Mouse (Mus musculus): Measurements from ENCODE around the gene Emc7.

Gene Emc7

GRCm38 (mm10) chr2:112476554-112476953, 21.8 kb downstream of the Emc7 start:
- no peak for DNase-seq (ENCODE audit: low read depth, low spot score)

- DNase-seq (ENCODE audit: low read depth, low spot score) = no peak
Observed at GRCm38 (mm10) chr2:112480669-112481068, 25.9 kb downstream of the Emc7 start, which contains the start of gene Chrm5. Chrm5 (minus strand) TSS chr2:112480769.

GRCm38 (mm10) chr2:112481564-112481963, 26.8 kb downstream of the Emc7 start:
- DNase-seq (ENCODE audit: low read depth, low spot score) = peak; percentile 67

- DNase-seq (ENCODE audit: low read depth, low spot score) = no peak
Observed at GRCm38 (mm10) chr2:112482533-112483333, 27.9 kb downstream of the Emc7 start.

- DNase-seq (ENCODE audit: low read depth, low spot score) = no peak
Observed at GRCm38 (mm10) chr2:112483334-112483651, 28.5 kb downstream of the Emc7 start.

GRCm38 (mm10) chr2:112484886-112485285, 30.1 kb downstream of the Emc7 start:
- DNase-seq (ENCODE audit: low read depth, low spot score) = no peak

- DNase-seq (ENCODE audit: low read depth, low spot score) = no peak
Observed at GRCm38 (mm10) chr2:112490483-112491196, 35.8 kb downstream of the Emc7 start.

- DNase-seq (ENCODE audit: low read depth, low spot score) = no peak
Observed at GRCm38 (mm10) chr2:112491629-112492028, 36.8 kb downstream of the Emc7 start.

- no peak for DNase-seq (ENCODE audit: low read depth, low spot score)
Observed at GRCm38 (mm10) chr2:112492431-112492855, 37.6 kb downstream of the Emc7 start.

- peak; percentile 86 for DNase-seq (ENCODE audit: low read depth, low spot score)
Observed at GRCm38 (mm10) chr2:112492856-112493538, 38.2 kb downstream of the Emc7 start, which contains the start of gene Aven. Aven (plus strand) TSS chr2:112492964.

GRCm38 (mm10) chr2:112493539-112494260, 38.9 kb downstream of the Emc7 start:
- DNase-seq (ENCODE audit: low read depth, low spot score) = no peak

GRCm38 (mm10) chr2:112497851-112498250, 43.1 kb downstream of the Emc7 start:
- no peak for DNase-seq (ENCODE audit: low read depth, low spot score)

- DNase-seq (ENCODE audit: low read depth, low spot score) = peak; percentile 73
Observed at GRCm38 (mm10) chr2:112501209-112501608, 46.4 kb downstream of the Emc7 start.

GRCm38 (mm10) chr2:112503978-112504377, 49.2 kb downstream of the Emc7 start:
- DNase-seq (ENCODE audit: low read depth, low spot score) = no peak

GRCm38 (mm10) chr2:112506841-112507435, 52.1 kb downstream of the Emc7 start:
- no peak for DNase-seq (ENCODE audit: low read depth, low spot score)

- no peak for DNase-seq (ENCODE audit: low read depth, low spot score)
Observed at GRCm38 (mm10) chr2:112507444-112507843, 52.6 kb downstream of the Emc7 start.

GRCm38 (mm10) chr2:112510140-112510539, 55.3 kb downstream of the Emc7 start:
- DNase-seq (ENCODE audit: low read depth, low spot score) = no peak

- DNase-seq (ENCODE audit: low read depth, low spot score) = no peak
Observed at GRCm38 (mm10) chr2:112513036-112513435, 58.2 kb downstream of the Emc7 start.

GRCm38 (mm10) chr2:112516728-112517127, 61.9 kb downstream of the Emc7 start:
- no peak for DNase-seq (ENCODE audit: low read depth, low spot score)

GRCm38 (mm10) chr2:112517218-112517617, 62.4 kb downstream of the Emc7 start:
- no peak for DNase-seq (ENCODE audit: low read depth, low spot score)

- DNase-seq (ENCODE audit: low read depth, low spot score) = no peak
Observed at GRCm38 (mm10) chr2:112518541-112518940, 63.7 kb downstream of the Emc7 start.
